Mouse (Mus musculus) forebrain, postnatal 0 days (tissue): ENCODE data around the gene Cfap157. TPM values are rescaled to one million over a fixed set of nuclear protein-coding genes. Genes with fewer than 3 reads are reported as not detected.

Experiments
- ATAC-seq: fragments of 200-750 bp; cut with Nextera tagmentation; 2 replicates; pipeline ENCODE4 v1.8.0; 2017; ENCODE audit warnings: mild to moderate bottlenecking, moderate library complexity
- DNase-seq: peaks from one replicate; pipeline ENCODE4 v3.0.0-alpha.2; 2015
- H3K27ac ChIP-seq: fragments of 300-500 bp; sonication (generic); 2 replicates; pipeline ENCODE4 v1.5.1; 2014; ENCODE audit warnings: low read depth, mild to moderate bottlenecking, antibody characterized with exemption, low read length, moderate library complexity, mixed read lengths
- H3K27me3 ChIP-seq: fragments of 300-500 bp; sonication (generic); 2 replicates; pipeline ENCODE4 v1.6.1; 2014; ENCODE audit warnings: mild to moderate bottlenecking, low read length, mixed read lengths; ENCODE audit not compliant: insufficient read depth
- H3K36me3 ChIP-seq: fragments of 300-500 bp; sonication (generic); 2 replicates; pipeline ENCODE4 v1.6.1; 2014; ENCODE audit warnings: mild to moderate bottlenecking, moderate library complexity; ENCODE audit not compliant: insufficient read depth
- H3K4me1 ChIP-seq: fragments of 300-500 bp; sonication (generic); 2 replicates; pipeline ENCODE4 v1.6.1; 2014; ENCODE audit warnings: antibody characterized with exemption; ENCODE audit not compliant: insufficient read depth
- H3K4me2 ChIP-seq: fragments of 300-500 bp; sonication (generic); 2 replicates; pipeline ENCODE4 v1.6.1; 2014; ENCODE audit warnings: low read depth, mild to moderate bottlenecking, moderate library complexity
- H3K4me3 ChIP-seq: fragments of 300-500 bp; sonication (generic); 2 replicates; pipeline ENCODE4 v1.5.1; 2014; ENCODE audit warnings: low read depth, low read length, mixed read lengths
- H3K9ac ChIP-seq: fragments of 300-500 bp; sonication (generic); 2 replicates; pipeline ENCODE4 v1.6.1; 2014; ENCODE audit warnings: mild to moderate bottlenecking
- H3K9me3 ChIP-seq: fragments of 300-500 bp; sonication (generic); 2 replicates; pipeline ENCODE4 v1.6.1; 2016; ENCODE audit warnings: low read length
- CTCF ChIP-seq: sonication (generic); IDR thresholded peaks from 2 replicates; pipeline ENCODE4 v1.5.1; 2016; ENCODE audit warnings: antibody characterized with exemption, control low read depth, low read depth
- WGBS: fragments of 180-500 bp; shearing (Covaris S2); extraction: QIAGEN DNeasy Blood & Tissue Kit; methylation state at CpG from one replicate; pipeline ENCODE4 v1.1.7; 2014; 5-methylcytosine and 5-hydroxymethylcytosine counted together
- polyA plus RNA-seq: library from polyadenylated mRNA; unstranded; fragments of >200 nt; fragmentation: Nextera tagmentation; extraction: Ambion mirVana; gene quantifications from 2 replicates; pipeline ENCODE4 v1.2.1, GENCODE M21; 2015
- total RNA-seq: library from RNA; depleted of rRNA; stranded (reverse); fragments of >200 nt; gene quantifications from 2 replicates; pipeline ENCODE4 v1.2.3, GENCODE M21; 2014

Cfap157 gene
- total and polyA plus RNA-seq, 2 experiments from 2014 or later: 1.0 to 2.8 TPM

DNA sequence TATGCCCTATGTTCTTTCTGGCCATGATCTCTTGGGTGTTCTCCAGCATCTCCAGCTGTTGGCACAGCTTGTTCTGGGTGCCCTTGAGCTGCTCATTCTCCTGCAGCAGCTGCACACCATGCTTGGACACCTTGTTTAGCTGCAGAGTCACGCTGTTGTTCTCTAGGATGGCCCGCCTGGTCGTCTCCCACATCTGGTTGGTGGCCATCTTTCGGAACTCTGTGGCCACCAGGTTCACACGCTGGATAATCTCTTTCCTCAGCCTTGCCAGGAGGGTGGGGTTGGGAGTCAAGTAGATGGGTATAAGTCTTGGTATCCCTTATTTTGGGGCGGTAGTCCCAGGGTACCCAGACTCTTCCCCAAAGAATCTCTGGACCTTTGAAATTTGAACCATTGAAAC is 4.5 kb downstream of the Cfap157 start:
- WGBS: 92% methylated on average over 6 of the region's 6 CpGs
- no peak overlapping the region for H3K9ac ChIP-seq
- H3K4me3 ChIP-seq: no peak overlapping the region
- H3K4me2 ChIP-seq: no peak overlapping the region
- no peak overlapping the region for H3K27ac ChIP-seq
- DNase-seq: no peak
- H3K27me3 ChIP-seq: no peaks in the 10 kb centered on the region
- 0 out of 2 replicates have a peak, but pooled peaks cover 9% of the 10 kb centered on the region for H3K4me1 ChIP-seq
- H3K9me3 ChIP-seq: no peaks in the 10 kb centered on the region
- ATAC-seq: no peak
- TF ChIP-seq CTCF: no peak
- no peaks in the 10 kb centered on the region for H3K36me3 ChIP-seq

DNA sequence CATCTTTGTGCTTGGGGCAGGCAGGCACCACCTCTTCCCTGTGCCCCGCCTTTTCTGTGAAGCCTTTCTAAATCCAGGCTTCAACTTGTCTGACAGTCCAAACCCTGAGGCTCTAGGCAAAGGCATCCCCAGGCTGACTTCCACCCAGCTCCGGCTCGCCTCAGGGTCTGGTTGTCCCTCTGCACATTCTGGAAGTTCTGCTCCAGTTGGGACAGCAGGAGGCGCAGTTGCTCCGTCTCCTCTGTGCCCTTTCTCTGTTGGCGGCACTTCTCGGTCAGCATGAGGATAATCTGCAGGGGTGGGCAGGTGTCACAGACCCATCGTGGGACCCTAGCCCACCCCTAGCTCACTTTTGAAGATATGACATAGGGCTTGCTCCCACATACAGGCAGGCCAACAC is 5.1 kb downstream of the Cfap157 start:
- TF ChIP-seq CTCF: peak; percentile 78
- Histone ChIP-seq H3K9ac (no peak overlapping the region), H3K27ac (no peak overlapping the region), H3K9me3 (no peaks in the 10 kb centered on the region), H3K36me3 (no peaks in the 10 kb centered on the region), H3K4me3 (no peak overlapping the region), H3K4me1 (0 out of 2 replicates have a peak, but pooled peaks cover 9% of the 10 kb centered on the region), H3K27me3 (no peaks in the 10 kb centered on the region), H3K4me2 (no peak overlapping the region)
- ATAC-seq: no peak
- 12% methylated on average over 8 of the region's 8 CpGs for WGBS
- peak; percentile 32 for DNase-seq

DNA sequence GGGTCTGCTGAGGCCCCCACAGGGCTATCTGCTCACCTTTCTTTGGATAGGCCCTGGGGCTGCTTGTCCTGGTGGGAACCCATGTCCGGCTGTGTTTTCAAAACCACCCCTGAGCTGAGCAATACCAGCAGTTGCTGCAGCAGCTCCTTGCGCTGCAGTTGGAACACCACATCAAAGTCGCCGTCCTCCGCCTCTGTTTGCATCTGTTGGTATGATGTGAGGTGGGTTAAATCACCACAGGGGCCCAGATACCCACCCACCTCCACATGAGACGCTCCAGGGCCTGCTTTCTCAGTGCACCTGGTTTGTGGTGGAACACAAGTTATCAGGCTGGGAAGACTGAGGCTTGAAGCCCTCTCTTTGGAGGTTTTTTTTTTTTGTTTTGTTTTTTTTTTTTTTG is 6.1 kb downstream of the Cfap157 start:
- no peak for DNase-seq
- H3K9ac ChIP-seq: no peak overlapping the region
- no peak overlapping the region for H3K4me2 ChIP-seq
- H3K9me3 ChIP-seq: no peaks in the 10 kb centered on the region
- no peak overlapping the region for H3K27ac ChIP-seq
- H3K4me1 ChIP-seq: 0 out of 2 replicates have a peak, but pooled peaks cover 9% of the 10 kb centered on the region
- TF ChIP-seq CTCF: no peak
- WGBS: 92% methylated on average over 6 of the region's 6 CpGs
- no peaks in the 10 kb centered on the region for H3K27me3 ChIP-seq
- H3K36me3 ChIP-seq: no peaks in the 10 kb centered on the region
- H3K4me3 ChIP-seq: no peak overlapping the region
- no peak for ATAC-seq

DNA sequence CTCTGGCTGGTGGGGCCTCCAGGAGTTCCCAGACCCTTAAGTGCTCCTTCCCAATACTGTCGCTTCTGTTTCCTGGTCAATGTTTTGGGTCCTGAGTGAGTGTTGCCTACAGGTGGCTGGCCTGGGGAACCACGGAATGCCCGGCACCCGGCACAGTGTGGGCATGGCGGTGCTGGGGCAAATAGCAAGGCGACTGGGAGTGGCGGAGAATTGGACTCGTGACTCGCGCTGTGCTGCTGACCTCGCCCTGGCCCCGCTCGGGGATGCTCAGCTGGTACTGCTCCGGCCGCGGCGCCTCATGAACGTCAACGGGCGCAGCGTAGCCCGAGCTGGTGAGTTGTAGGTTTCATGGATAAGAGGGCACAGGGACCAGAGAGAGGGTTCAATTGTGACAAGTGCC is 8.0 kb downstream of the Cfap157 start:
- Histone ChIP-seq H3K9ac (peak overlapping the region; percentile 44; the same call in 1 of the 2 replicates), H3K36me3 (no peaks in the 10 kb centered on the region), H3K27me3 (no peaks in the 10 kb centered on the region), H3K9me3 (no peaks in the 10 kb centered on the region), H3K4me3 (peak overlapping the region; percentile 48), H3K4me1 (0 out of 2 replicates have a peak, but pooled peaks cover 9% of the 10 kb centered on the region), H3K27ac (no peak overlapping the region), H3K4me2 (peak overlapping the region; percentile 68)
- no peak for TF ChIP-seq CTCF
- DNase-seq: no peak
- 26% methylated on average over 22 of the region's 22 CpGs for WGBS
- ATAC-seq: no peak

DNA sequence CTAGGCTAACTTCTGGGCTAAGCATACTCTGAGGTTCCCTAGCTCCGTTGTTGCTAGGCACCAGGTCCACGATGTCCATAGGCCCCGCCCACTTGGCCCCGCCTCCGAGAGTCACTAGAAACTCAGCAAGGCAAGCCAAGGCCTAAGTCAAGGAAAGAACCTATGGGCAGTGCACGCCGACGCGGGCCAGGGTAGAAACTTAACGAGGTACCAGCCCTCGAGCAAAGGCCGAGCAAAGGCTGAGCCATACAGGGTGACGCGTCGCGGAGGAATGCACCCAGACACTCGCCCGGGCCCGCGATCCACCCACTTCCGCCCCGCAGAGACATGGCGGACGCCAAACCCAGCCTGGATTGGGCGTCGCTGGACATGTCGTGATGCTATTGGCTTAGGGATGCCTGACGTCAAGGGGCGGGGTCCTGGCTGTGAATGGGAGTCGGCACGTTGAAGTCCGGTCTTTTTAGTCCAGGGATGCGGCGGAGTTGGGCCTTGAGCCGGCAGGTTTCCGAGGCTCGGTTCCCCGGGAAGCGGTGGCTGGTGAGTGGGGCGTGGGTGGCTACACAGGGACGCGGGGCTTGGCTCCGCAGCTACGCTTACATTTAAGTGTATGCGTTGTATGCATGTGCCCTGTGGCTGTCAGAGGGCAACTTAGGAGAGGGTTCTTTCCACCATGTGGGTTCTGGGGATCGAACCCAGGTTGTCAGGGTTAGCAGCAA is 8.7 kb downstream of the Cfap157 start, which contains the start of the genes Ttc16 and Ptrh1:
TSS of gene Ttc16 (minus strand) at position 275 of the 716 bp plus-strand sequence.
TSS of gene Ptrh1 (plus strand) at position 428 of the 716 bp plus-strand sequence.
- H3K4me3 ChIP-seq: peak within 1 kb of the TSS; percentile 48
- no peak within 1 kb of the TSS; the same call in 1 of the 2 replicates for H3K27ac ChIP-seq
- peak; percentile 97 for DNase-seq
- H3K36me3 ChIP-seq: no peaks in the 10 kb centered on the region
- no peak for TF ChIP-seq CTCF
- no peaks in the 10 kb centered on the region for H3K27me3 ChIP-seq
- peak within 1 kb of the TSS; percentile 68 for H3K4me2 ChIP-seq
- 1% methylated on average over 46 of the region's 46 CpGs for WGBS
- ATAC-seq: peak; percentile 99
- 0 out of 2 replicates have a peak, but pooled peaks cover 9% of the 10 kb centered on the region for H3K4me1 ChIP-seq
- H3K9ac ChIP-seq: peak within 1 kb of the TSS; percentile 44
- no peaks in the 10 kb centered on the region for H3K9me3 ChIP-seq

DNA sequence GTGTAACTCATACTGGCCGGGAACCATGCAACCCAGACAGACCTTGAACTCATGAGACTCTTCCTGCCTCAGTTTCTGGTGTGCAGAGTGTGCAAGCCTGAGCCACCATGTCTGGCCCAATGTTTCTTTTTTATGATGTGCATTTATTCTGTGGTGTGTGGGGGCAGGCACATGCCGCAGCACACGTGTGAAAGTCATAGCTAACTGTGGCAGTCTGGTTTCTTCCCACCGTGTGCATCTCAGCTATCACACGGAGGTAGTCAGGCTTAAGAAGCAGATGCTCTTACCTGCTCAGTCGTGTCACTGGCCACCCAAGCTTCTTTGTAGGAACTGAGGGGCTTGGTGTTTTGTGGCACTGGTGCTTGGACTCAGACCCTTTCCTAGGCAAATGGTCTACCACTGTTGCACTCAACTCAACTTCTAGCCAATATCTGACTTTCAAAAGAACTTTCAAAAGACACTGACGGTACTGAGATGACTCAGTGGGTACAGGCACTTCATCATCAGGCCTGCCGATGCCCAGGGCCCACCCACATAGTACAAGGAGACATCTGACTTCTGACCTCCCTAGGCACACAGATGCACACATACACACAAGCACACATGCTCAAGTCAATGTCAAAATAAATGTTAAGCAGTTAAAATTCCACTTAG is 11.5 kb downstream of the Cfap157 start:
- no peak for ATAC-seq
- no peak for TF ChIP-seq CTCF

DNA sequence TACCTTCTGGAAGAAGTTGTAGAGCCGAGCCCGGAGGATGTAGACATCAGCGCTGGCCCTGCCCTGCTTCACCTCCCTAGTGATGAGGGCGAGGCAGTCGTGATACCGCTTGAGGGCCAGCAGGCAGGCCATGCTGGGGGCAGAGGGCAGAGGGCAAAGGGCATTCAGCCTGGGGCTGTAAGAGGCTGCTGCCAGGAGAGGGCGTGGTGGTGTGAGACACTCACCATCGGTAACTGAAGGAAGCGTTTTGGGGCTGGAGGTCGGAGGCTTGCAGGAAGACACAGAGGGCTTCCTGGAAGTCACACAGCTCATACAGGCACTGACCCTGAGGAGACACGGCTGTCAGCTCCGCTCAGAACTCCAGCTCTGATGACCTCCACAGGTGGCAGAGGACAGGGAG is 12.3 kb downstream of the Cfap157 start:
- Histone ChIP-seq H3K27ac (no peak overlapping the region), H3K4me1 (0 out of 2 replicates have a peak, but pooled peaks cover 9% of the 10 kb centered on the region), H3K9me3 (no peaks in the 10 kb centered on the region), H3K27me3 (no peaks in the 10 kb centered on the region), H3K9ac (no peak overlapping the region), H3K4me2 (no peak overlapping the region), H3K4me3 (no peak overlapping the region), H3K36me3 (no peaks in the 10 kb centered on the region)
- DNase-seq: no peak
- no peak for TF ChIP-seq CTCF
- ATAC-seq: no peak
- WGBS: 37% methylated on average over 12 of the region's 12 CpGs

More for the DNA sequence above, 11.5 kb downstream of the Cfap157 start:
- no peak overlapping the region for H3K4me2 ChIP-seq
- DNase-seq: no peak
- no peaks in the 10 kb centered on the region for H3K36me3 ChIP-seq
- WGBS: 86% methylated on average over 8 of the region's 8 CpGs
- H3K9me3 ChIP-seq: no peaks in the 10 kb centered on the region
- H3K4me3 ChIP-seq: no peak overlapping the region
- H3K9ac ChIP-seq: no peak overlapping the region
- 0 out of 2 replicates have a peak, but pooled peaks cover 9% of the 10 kb centered on the region for H3K4me1 ChIP-seq
- no peaks in the 10 kb centered on the region for H3K27me3 ChIP-seq
- H3K27ac ChIP-seq: no peak overlapping the region
